Mouse (Mus musculus) CD4-positive helper T cell, adult 2 months (primary cell): ENCODE measurements around the gene Osbpl11.
A peak's percentile ranks its signal among the peaks of the same experiment; 100 is the strongest.

Experiments
- DNase-seq: peaks from one replicate; pipeline ENCODE4 v3.0.0-alpha.2; 2012; ENCODE audit warnings: low read depth, missing footprints, low spot score

The Osbpl11 gene

GRCm38 (mm10) chr16:33242046-33242445 is 57.2 kb downstream of the Osbpl11 start:
- no peak for DNase-seq

DNA sequence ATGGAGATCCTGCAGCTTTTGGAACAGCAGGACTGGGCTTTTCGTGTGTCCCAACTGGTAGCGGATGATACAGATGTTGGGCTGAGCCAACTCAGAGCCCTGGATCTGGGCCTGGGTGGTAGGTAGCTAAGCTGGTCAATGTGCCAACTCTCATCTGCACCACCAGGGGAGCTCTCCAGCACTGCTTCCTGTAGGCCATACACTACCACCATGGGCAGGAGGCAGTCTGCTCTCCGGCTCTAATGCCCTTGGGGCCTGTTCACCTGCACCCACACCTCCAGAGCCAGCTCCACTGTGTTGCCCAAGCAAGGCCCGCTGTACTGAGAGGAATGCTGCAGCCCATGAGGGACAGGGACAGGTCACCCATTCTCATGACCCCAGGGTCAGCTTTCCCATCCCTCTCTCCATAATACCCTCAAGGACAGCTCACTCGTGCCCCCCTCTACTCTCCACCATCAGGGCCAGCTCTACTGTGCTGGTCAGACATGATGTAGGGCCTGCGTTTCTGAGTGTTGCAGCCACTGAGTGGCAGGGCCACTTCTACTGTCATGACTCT is 59.3 kb downstream of the Osbpl11 start:
- no peak for DNase-seq

GRCm38 (mm10) chr16:33244933-33245470 is 60.1 kb downstream of the Osbpl11 start:
- DNase-seq: no peak

DNA sequence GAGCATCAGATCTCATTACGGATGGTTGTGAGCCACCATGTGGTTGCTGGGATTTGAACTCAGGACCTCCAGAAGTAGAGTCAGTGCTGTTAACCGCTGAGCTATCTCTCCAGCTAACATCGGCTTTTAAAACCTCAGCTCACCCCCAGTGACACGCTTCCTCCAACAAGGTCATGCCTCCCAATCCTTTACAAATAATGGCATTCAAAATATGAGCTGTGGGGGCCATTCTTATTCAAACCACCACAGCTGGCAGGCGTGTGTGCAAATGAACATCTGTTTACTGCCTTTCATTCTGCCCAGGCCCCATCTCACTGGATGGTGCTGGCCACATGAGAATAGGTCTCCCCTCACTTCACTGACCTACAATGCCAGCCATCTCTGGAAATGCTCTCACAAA is 61.7 kb downstream of the Osbpl11 start:
- DNase-seq: no peak

- no peak for DNase-seq
Observed at GRCm38 (mm10) chr16:33247006-33247405, 62.1 kb downstream of the Osbpl11 start.

DNA sequence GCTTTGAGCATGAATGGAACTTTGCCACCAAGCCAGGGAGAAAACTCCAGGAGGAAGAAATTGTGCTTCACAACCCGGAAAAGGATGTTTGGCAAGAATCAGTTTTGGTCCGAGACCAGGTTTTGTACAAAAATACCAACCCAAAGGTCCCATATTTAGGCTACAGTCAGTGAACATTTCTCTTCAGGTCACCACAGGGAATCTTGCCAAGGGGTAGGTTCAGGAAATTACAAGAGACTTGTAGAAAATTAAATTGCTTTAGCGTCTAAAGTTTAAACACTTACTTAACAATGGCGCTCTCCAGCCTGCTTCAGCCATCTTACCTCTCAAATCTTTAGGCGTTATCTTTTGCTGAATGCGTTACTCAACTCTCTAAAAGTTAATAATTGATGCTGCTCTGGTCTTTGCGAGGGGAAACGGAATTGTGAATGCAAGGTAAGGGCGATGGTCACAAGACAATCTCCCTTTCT is 65.8 kb downstream of the Osbpl11 start:
- DNase-seq: no peak

DNA sequence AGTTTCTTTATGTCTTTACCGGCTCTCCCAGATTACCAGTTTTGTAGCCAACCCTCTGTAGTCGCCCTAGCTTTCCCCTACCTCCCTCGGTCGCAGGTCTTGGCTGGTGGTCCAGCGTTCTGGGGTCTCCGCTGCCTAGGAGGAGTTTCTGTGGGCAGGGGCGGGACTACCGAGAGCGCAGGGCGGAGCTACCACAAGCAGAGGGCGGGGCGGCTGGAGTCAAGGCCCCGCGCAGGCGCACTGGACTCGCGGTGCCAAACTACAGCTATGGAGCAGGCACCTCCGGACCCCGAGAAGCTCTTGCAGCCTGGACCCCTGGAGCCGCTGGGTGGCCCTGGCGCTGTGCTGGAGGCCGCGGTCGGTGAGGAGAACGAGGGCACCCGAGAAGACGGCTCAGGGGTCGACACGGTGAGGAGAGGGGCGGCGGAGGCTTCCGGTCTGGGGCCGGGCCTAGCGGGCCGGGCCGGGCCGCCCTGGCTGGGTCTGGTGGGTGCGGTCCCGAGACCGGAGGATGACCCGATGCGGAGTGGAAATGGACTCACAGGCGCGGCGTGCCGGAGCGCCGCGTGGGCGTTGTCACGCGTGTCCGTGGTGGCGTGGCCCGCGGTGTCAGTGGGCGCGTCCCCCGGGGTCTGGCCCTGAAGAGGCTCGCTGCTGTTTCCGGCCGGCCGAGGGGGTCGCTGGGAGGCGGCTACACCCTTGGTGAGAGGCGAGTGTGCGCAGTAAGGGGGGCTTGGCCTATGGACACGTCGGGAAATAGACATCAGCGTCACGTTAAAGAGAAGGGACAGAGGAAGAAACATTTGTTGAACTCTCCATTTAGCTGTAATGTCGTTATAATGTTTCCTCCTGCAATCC is 66.6 kb downstream of the Osbpl11 start, which contains the start of gene Snx4:
Gene Snx4, plus strand, starts transcription at position 249 of the 858 bp plus-strand sequence.
- peak; percentile 92 for DNase-seq

GRCm38 (mm10) chr16:33255601-33256000 is 70.7 kb downstream of the Osbpl11 start:
- no peak for DNase-seq

- no peak for DNase-seq
Observed at GRCm38 (mm10) chr16:33258530-33258929, 73.7 kb downstream of the Osbpl11 start.

GRCm38 (mm10) chr16:33259824-33260223 is 75.0 kb downstream of the Osbpl11 start:
- DNase-seq: no peak

- no peak for DNase-seq
Observed at GRCm38 (mm10) chr16:33260825-33261224, 76.0 kb downstream of the Osbpl11 start.

- DNase-seq: peak; percentile 51
Observed at GRCm38 (mm10) chr16:33261584-33262061, 76.8 kb downstream of the Osbpl11 start.

GRCm38 (mm10) chr16:33262096-33262495 is 77.2 kb downstream of the Osbpl11 start:
- no peak for DNase-seq

GRCm38 (mm10) chr16:33267616-33268253 is 82.9 kb downstream of the Osbpl11 start:
- peak; percentile 39 for DNase-seq

- DNase-seq: no peak
Observed at GRCm38 (mm10) chr16:33271824-33272223, 87.0 kb downstream of the Osbpl11 start.

DNA sequence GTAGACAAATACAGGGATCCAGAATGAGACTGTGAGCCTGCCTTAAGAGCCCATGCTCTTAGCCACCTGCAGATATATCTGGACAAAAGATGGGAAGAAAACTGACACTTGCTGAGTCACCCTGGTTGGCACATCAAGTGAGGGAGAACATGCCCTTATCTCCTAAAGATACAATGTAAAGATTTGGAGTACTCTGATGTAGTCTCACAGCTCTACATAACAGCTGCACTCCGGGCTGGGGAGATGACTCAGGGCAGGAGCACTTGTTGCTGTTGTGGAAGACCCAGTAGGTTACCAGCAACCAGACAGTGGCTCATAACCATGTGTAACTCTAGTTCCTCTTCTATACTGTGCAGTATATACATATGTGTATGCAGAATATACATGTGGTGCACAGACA is 98.2 kb downstream of the Osbpl11 start:
- no peak for DNase-seq

DNA sequence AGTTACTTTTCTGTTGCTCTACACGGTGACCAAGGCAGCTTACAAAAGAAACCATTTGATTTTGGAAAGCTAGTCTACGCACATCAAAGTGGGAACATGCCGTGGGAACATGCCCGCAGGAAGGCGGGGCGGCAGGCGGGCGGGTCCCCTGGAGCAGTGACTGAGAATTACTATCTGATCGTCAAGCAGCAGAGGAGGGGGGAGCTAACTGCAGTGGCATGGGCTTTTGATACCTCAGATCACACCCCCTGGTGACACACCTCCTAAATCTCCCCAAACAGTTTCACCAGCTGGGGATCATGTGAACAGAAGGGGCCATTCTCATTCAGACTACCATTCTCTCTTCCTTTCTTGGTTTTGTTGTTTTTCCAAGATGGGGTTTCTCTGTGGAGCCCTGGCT is 103.7 kb downstream of the Osbpl11 start:
- DNase-seq: no peak

GRCm38 (mm10) chr16:33289981-33290380 is 105.1 kb downstream of the Osbpl11 start:
- no peak for DNase-seq

DNA sequence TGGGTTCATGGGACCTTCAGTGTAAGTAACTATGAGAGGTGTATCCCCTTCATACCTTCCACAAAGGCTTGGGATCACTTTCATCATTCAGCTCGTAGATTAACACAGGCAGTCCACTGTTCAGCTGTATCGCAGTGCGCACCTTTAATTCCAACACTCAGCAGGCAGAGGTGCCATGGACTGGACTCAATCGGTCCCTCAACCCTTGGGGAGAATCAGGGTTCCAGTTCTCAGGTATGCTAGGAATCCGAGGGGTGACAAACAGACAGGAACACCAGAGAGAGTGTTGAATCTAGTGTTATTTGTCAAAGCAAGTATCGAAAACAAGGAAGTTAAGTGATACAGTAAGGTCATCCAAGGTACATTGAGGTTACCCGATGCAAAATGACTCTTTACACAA is 107.4 kb downstream of the Osbpl11 start:
- no peak for DNase-seq
